Mouse (Mus musculus) spleen, postnatal 10 days (tissue): Measurements from ENCODE around the gene Rassf9.

Source experiments
- DNase-seq, 2 experiments: peaks; one replicate each; pipeline ENCODE4 v3.0.0; 2021 to 2022; ENCODE audit warnings: low spot score in 2 of 2

Gene Rassf9

DNA sequence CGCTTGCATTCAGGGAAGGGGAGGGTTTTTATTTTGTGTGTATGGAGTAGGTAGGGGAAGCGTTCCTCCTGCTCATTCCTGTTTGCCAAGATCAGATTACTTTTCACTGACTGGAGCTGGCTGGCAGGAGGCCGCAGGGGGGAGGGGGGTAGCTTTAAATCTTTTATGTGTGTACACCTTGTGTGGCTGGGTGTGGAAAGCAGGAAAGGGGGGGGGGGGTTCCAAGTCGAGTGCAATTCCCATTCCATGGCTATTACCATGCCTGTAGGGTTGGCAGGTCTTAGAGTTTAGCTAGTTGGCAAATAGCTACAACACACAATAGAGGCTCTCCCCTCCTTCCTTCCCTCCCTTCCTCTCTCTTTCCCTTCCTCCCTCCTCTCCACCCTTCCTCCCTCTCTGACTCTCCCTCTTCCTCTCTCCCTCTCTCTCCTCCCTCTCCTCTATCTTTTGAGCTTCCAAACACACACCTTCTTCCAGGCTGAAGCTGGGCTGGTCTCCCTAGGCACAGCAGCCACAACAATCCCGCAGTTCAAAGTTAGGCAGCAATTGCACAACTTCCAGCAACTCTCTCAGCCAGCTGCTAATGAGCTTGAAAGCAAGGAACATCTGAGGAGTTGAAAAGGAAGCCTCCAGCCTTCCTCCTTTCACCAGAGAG lies at the start of gene Rassf9:
Gene Rassf9, plus strand, starts transcription at position 416 of the 655 bp plus-strand sequence.
- no peak for DNase-seq

- no peak for DNase-seq
These were observed 42.6 kb upstream of the Rassf9 start for GRCm38 (mm10) chr10:102469412-102469811.

DNA sequence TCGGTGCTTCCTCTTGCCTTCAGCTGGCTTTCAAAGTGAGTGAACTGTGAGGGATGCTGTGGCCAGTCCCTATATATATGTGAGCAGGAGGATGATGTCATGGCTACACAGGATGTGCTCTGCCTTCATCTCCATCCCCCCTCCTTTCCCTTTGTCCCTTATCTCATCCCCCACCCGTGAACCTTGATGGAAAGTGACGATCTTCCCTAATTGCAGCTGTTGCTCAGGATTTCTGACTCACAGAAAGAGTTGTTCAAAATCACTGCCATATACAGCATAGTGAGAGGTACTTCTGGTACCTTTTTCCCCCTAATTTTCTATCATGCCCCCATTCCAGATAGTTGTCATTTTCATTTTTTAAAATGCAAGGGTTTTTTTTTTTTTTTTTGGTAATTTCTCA lies 21.6 kb upstream of the Rassf9 start, which contains the start of gene Nts:
Gene Nts, minus strand, starts transcription at position 101 of the 400 bp plus-strand sequence.
- DNase-seq = no peak

DNA sequence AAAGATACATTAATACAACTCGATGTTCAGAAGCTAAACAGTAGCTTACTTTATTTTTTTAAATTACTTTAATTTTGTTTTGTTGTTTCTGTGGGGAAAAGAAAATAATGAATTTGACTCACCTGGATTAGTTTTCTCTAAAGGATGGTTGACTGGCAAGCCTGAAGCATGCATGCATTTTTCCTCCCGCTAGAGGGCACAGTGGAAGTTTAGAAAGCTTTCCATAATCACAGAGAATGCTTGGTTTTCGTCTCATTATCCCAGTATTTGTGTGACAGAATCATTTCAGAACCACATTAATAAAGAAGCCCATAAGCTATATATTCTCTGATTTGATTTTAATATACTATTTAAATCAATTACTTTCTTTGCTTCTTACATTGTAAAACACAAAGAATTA lies 20.2 kb upstream of the Rassf9 start:
- no peak for DNase-seq

GRCm38 (mm10) chr10:102498754-102499153 lies 13.3 kb upstream of the Rassf9 start:
- DNase-seq = no peak

- no peak for DNase-seq
These were observed 4.6 kb upstream of the Rassf9 start for GRCm38 (mm10) chr10:102507386-102507785.

GRCm38 (mm10) chr10:102511461-102511806 lies 588 bp upstream of the Rassf9 start:
- no peak for DNase-seq

DNA sequence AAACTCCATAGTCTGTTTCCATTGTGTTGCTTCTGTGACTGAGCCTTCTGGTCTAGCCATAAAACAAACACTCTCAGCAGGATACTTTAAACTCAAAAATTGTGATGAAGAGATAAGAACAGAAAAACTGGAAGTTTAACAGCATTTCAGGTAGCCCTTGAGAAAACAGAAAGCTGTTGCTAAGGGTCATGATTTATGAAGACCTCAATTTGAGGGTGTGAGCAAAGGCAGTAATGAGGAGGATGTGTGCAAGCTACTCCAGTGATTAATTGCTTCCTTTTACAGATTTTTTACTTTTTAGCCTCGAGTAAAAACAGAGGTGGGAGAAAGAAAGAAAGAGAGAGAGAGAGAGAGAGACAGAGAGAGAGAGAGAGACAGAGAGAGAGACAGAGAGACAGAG lies 2.1 kb downstream of the Rassf9 start:
- DNase-seq = no peak

- DNase-seq = no peak
These were observed 15.9 kb downstream of the Rassf9 start for GRCm38 (mm10) chr10:102527901-102528300.

- no peak for DNase-seq
These were observed 41.9 kb downstream of the Rassf9 start for GRCm38 (mm10) chr10:102553941-102554340.

GRCm38 (mm10) chr10:102562488-102562887 lies 50.5 kb downstream of the Rassf9 start:
- DNase-seq = no peak

- DNase-seq = no peak
These were observed 65.9 kb downstream of the Rassf9 start for GRCm38 (mm10) chr10:102577970-102578369.

GRCm38 (mm10) chr10:102594306-102594705 lies 82.3 kb downstream of the Rassf9 start:
- DNase-seq = no peak
